Mouse (Mus musculus) cerebral cortex, adult 2 months (tissue): ENCODE measurements around the gene Slc5a11.

Experiments
- WGBS: fragments of 180-500 bp; shearing (Covaris S2); methylation state at CpG from one replicate; pipeline ENCODE4 v1.1.7; 2018; 5-methylcytosine and 5-hydroxymethylcytosine counted together

Gene Slc5a11

GRCm38 (mm10) chr7:123283826-123284225 is 69.2 kb downstream of the Slc5a11 start:
- 40% methylated on average over 4 of the region's 4 CpGs for WGBS

GRCm38 (mm10) chr7:123285896-123286295 is 71.3 kb downstream of the Slc5a11 start:
- 68% methylated on average over 5 of the region's 5 CpGs for WGBS

- WGBS: 42% methylated on average over 3 of the region's 3 CpGs
Measured at GRCm38 (mm10) chr7:123287903-123288302, 73.3 kb downstream of the Slc5a11 start.

GRCm38 (mm10) chr7:123289176-123289575 is 74.6 kb downstream of the Slc5a11 start:
- 85% methylated on average over 4 of the region's 4 CpGs for WGBS

- WGBS: 91% methylated on average over 8 of the region's 8 CpGs
Measured at GRCm38 (mm10) chr7:123291942-123292341, 77.4 kb downstream of the Slc5a11 start.

- WGBS: 83% methylated on average over 7 of the region's 7 CpGs
Measured at GRCm38 (mm10) chr7:123293898-123294297, 79.3 kb downstream of the Slc5a11 start.

GRCm38 (mm10) chr7:123295423-123295822 is 80.8 kb downstream of the Slc5a11 start:
- WGBS: 70% methylated on average over 7 of the region's 7 CpGs

- 77% methylated on average over 6 of the region's 6 CpGs for WGBS
Measured at GRCm38 (mm10) chr7:123296097-123296496, 81.5 kb downstream of the Slc5a11 start.

GRCm38 (mm10) chr7:123298225-123298624 is 83.6 kb downstream of the Slc5a11 start:
- 32% methylated on average over 3 of the region's 3 CpGs for WGBS

GRCm38 (mm10) chr7:123300258-123300657 is 85.7 kb downstream of the Slc5a11 start:
- 86% methylated on average over 3 of the region's 3 CpGs for WGBS

GRCm38 (mm10) chr7:123305397-123305796 is 90.8 kb downstream of the Slc5a11 start:
- WGBS: 84% methylated on average over 2 of the region's 2 CpGs

- WGBS: 83% methylated on average over 8 of the region's 8 CpGs
Measured at GRCm38 (mm10) chr7:123307236-123307635, 92.7 kb downstream of the Slc5a11 start.

GRCm38 (mm10) chr7:123307887-123308558 is 93.4 kb downstream of the Slc5a11 start:
- WGBS: 95% methylated on average over 4 of the region's 4 CpGs

GRCm38 (mm10) chr7:123311836-123312235 is 97.3 kb downstream of the Slc5a11 start:
- 56% methylated on average over 5 of the region's 5 CpGs for WGBS

- WGBS: 80% methylated on average over 3 of the region's 3 CpGs
Measured at GRCm38 (mm10) chr7:123312738-123313137, 98.2 kb downstream of the Slc5a11 start.

GRCm38 (mm10) chr7:123322452-123323121 is 108.0 kb downstream of the Slc5a11 start:
- 62% methylated on average over 13 of the region's 13 CpGs for WGBS
